Mouse (Mus musculus): Measurements from ENCODE around the gene Ribc2. TPM values are rescaled to one million over a fixed set of nuclear protein-coding genes. Genes with fewer than 3 reads are reported as not detected.

Gene Ribc2
- polyA plus RNA-seq, 1 experiment from 2014 or later = 0.34 TPM

Other genes with a start within 250 kb of the Ribc2 start
- 0.49 and 0.65 TPM in 2 replicates for gene Gm29666, start 212.0 kb upstream of the Ribc2 start, polyA plus RNA-seq (2015; fragmentation: Nextera tagmentation; extraction: Ambion mirVana)
- gene Nup50, start 208.7 kb upstream of the Ribc2 start, polyA plus RNA-seq (2015; fragmentation: Nextera tagmentation; extraction: Ambion mirVana) = 31.8 and 32.4 TPM in 2 replicates
- gene 5031439G07Rik, start 143.5 kb upstream of the Ribc2 start, polyA plus RNA-seq (2015; fragmentation: Nextera tagmentation; extraction: Ambion mirVana) = 7.0 and 7.7 TPM in 2 replicates
- 4.4 and 10.6 TPM in 2 replicates for gene Upk3a, start 114.9 kb upstream of the Ribc2 start, polyA plus RNA-seq (2015; fragmentation: Nextera tagmentation; extraction: Ambion mirVana)
- gene Fam118a, start 103.1 kb upstream of the Ribc2 start, polyA plus RNA-seq (2015; fragmentation: Nextera tagmentation; extraction: Ambion mirVana) = 29.0 and 30.6 TPM in 2 replicates
- gene Smc1b, start 114 bp upstream of the Ribc2 start, polyA plus RNA-seq (2015; fragmentation: Nextera tagmentation; extraction: Ambion mirVana) = 0.12 and 0.17 TPM in 2 replicates
- 236 and 299 TPM in 2 replicates for gene Fbln1, start 73.9 kb downstream of the Ribc2 start, polyA plus RNA-seq (2015; fragmentation: Nextera tagmentation; extraction: Ambion mirVana)
- 209 and 215 TPM in 2 replicates for gene Atxn10, start 204.2 kb downstream of the Ribc2 start, polyA plus RNA-seq (2015; fragmentation: Nextera tagmentation; extraction: Ambion mirVana)